Mouse (Mus musculus): ENCODE data around the gene Dph5.

The Dph5 gene

DNA sequence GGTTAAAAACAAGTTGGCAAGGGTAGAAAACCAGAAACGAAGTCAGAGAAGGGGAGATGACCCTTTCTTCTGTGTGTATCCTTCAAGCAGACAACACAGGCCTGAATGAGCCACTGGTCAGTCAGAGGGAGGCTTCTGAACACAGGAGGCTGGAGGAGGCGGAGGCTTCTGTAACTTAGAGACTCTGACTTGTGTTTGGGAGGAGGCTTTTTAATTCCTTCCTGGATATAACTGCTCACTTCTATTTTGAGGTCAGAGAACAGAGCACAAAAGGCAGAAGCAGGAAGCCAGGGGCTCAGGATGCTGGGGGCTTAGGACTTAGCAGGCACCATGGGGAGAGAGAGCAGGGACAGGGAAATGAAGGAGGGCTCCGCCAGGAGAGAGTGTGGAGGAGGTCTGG is 63.6 kb downstream of the Dph5 start:
- DNase-seq (ENCODE audit: inconsistent ontology term) = no peak

- no peak for DNase-seq (ENCODE audit: inconsistent ontology term)
Observed at GRCm38 (mm10) chr3:115952356-115952755, 64.7 kb downstream of the Dph5 start.

- no peak for DNase-seq (ENCODE audit: inconsistent ontology term)
Observed at GRCm38 (mm10) chr3:115953088-115953487, 65.5 kb downstream of the Dph5 start.

DNA sequence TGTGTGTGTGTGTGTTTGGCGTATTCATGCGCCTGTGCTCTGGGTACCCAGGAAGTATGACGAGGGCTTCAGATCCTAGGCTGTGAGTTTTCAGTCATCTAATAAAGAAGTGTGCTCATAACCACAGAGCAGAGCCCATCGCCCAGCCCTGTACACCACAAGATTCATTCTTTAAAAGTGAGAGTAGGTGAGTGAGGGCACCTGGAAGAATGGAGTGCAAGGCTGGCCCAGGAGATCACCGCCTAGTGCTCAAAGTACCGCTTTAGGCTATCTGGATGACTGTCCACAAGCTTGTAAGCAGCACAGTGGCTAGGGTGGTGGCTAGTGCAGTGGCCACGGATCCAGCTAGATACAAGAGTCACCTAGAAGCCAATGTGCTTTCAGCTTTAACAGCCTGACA is 69.6 kb downstream of the Dph5 start:
- DNase-seq (ENCODE audit: inconsistent ontology term) = no peak

- DNase-seq (ENCODE audit: inconsistent ontology term) = no peak
Observed at GRCm38 (mm10) chr3:115961311-115962027, 73.8 kb downstream of the Dph5 start.

DNA sequence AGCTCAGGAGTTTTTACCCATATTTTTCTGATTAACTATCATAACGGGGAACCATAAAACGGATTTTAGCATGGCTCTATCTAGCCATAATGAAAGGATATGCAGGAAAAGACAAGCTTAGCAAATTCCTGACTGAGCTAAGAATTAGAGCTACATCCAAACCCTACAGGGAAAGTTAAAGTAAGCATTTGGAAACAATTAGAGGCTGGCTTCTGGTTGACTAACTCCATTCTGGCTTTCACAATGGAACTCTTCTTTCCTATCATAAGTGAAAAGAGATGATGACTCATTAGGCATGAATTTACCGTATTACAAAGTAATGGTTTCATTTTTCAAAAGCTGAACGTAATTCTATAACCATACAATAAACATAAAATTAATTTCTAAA is 74.4 kb downstream of the Dph5 start:
- DNase-seq (ENCODE audit: inconsistent ontology term) = peak; percentile 98

DNA sequence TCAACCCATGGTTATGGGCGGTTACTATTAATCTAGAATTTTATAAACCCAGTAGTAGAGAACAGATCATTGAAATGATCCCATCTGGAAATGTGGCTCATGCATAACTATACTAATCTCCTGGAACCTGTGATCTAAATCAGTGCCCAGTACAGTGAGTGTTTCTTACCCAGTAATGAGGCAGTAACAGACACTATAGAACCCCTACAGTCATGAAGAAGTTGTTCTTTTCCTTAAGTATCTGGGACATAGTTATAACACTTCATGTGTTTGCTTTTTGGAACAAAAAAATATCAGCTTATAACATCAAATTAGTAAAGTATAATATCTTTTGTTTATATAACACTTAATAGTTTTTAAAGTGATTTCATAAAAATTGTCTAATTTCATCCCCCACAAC is 76.0 kb downstream of the Dph5 start:
- DNase-seq (ENCODE audit: inconsistent ontology term) = no peak

DNA sequence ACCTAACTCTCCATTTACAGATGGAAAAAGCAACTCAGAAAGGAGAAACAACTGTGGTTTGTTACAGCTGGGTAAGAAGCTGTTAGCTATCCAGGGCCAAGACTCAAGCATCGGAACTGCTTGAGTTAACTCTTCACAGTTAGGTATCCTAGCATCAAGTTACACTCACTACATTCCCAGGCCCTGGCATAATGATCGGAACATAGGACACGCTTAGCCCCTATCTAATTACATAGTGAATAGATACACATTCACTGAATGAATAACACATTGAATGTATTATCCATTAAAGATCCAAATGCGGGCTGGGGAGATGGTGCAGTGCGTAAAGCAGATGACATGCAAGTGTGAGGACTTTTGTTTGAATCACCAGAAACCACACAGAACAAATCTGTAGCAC is 76.4 kb downstream of the Dph5 start:
- DNase-seq (ENCODE audit: inconsistent ontology term) = no peak

DNA sequence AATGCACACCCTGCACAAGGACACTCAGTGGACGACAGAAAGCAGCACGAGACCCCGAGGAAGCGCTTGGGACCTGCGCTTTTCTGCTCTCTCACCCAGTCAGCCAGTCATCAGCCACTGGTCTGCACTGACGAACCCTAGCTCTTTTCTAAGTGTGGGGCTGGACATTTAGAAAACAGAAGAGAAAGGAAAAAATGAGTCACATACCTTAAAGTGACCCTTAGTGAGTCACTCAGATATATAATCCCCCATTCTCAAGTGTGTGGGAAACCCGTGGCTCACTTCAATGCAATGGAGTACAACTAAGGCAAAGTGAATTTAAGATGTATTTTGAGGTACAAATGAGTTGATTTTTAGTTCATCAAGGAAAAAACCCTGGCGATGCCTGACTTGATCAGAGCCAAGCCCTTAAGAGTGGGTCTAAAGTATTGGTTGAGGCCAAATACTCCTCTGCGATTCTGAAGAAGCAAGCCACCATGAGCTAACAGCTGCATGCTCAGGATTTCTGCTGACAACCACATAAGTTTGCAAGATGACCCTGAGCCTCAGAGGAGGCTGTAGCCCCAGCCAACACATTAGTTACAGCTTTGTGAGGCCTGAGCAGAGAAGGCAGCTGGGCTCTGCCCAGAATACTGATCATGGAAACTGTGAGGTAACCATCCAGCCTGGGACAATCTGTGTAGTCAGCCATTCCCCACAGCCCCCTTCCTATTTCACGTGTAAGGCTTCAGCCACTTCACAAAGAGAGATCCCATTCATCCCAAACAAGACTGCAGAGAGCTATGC is 81.3 kb downstream of the Dph5 start:
- peak; percentile 93 for DNase-seq (ENCODE audit: inconsistent ontology term)

DNA sequence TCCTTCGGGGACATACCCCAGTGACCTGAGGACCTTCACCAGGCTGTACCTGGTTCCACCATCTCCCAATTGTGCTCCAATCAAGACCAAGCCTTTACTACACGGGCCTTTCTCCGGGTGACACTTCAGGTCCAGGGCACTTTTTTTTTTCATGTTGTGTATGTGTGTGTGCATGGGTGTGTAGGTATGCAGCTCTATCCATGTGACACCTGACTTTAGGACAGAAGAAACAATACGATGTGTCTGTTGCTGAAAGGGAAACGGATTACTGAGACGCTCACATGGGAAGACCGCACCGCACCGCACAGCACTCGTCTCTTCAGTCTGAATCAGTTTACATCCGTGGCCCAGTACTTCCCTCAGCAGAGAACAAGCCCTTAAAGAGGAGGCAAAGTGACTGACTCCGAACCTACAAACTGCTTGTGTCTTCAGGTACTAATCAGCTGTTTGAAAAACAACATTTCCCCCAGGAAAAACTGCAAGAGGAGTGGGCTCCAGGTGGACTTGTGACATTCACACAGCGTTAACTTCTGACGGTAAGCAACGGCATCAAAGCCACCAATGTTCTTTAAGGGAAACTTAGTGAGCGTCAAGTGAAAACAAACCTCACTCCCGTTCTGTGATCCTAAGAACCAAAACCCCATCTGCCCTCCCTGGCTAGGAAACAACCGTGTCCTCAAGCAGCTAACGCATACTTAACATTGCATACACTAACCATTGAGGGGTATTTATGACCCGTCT is 83.6 kb downstream of the Dph5 start:
- DNase-seq (ENCODE audit: inconsistent ontology term) = no peak

GRCm38 (mm10) chr3:115971891-115972646 is 84.4 kb downstream of the Dph5 start:
- DNase-seq (ENCODE audit: inconsistent ontology term) = no peak

DNA sequence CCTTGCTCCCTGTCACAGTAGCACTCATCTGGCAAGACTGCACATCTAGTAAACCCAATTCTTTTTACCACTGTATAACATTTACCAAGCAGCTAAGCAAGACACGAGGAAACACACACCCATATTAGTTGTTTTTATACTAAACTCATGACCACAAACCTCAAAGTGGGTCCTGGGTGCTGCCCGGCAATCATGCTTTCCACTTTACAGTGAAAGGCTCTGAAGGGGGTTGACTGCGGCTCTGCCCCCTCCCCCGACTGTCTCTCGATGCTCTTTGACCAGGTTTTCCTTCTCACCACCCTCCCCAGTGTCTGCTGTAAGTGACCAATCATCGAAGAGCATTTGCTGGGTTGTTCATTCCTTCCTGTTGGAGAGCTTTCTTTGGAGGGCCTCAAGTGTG is 86.6 kb downstream of the Dph5 start:
- no peak for DNase-seq (ENCODE audit: inconsistent ontology term)

GRCm38 (mm10) chr3:115974995-115975394 is 87.4 kb downstream of the Dph5 start:
- DNase-seq (ENCODE audit: inconsistent ontology term) = no peak

- DNase-seq (ENCODE audit: inconsistent ontology term) = peak; percentile 50
Observed at GRCm38 (mm10) chr3:115979000-115979399, 91.4 kb downstream of the Dph5 start.

DNA sequence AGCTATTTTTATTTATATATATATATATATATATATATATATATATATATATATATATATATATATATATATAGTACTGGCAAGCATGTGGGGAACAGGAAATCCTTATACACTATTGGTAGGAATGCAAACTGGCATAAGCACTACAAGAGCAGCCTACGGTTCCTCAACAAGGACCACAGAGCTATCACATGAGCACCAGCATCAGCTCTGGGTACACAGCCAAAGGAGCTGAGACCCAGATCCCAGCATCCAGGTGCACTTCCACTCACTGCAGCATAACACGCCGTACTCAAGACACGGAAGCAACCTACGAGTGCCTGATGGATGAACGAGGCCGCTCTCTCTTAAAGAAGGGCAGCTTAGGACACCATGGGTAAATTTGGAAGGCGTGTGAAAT is 95.6 kb downstream of the Dph5 start:
- DNase-seq (ENCODE audit: inconsistent ontology term) = no peak
